Mouse (Mus musculus) CD8-positive naive resting alpha-beta T cell, adult 2 months (primary cell): ENCODE data around the gene Fut11.

Experiments used
- DNase-seq, 2 experiments: peaks; one replicate each; pipeline ENCODE4 v3.0.0; 2022; ENCODE audit warnings: low read depth in 2 of 2, low spot score in 2 of 2

Fut11 gene

DNA sequence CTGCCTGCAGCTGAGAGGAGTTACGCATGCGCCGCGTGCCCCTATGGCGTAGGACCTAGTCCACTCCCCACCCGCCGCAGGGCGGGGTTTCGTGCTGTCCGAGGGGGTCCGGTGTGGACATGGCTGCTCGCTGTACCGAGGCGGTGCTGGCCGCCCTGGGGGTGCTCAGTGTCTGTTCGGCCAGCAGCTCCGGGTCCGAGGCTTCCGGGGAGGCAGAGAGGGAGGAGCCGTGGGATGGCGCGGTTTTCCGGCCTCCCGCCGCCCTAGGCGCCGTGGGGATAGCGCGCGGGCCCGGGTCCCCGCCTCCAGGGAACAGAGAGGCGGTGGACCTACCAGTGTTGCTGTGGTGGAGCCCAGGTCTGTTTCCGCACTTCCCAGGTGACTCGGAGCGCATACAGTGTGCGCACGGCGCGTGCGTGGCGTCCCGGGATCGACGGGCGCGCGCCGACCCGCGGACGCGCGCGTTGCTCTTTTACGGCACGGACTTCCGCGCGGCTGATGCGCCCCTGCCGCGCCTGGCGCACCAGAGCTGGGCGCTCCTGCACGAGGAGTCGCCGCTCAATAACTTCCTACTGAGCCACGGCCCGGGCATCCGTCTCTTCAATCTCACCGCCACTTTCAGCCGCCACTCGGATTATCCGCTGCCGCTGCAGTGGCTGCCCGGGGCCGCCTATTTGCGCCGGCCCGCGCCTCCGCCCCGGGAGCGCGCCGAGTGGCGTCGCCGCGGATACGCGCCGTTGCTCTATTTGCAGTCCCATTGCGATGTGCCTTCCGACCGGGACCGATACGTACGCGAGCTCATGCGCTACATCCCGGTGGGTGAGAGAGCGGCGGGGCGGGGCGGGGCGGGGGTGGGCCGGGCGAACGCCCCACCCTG lies at the start of gene Fut11:
TSS of gene Fut11 (plus strand) at position 85 of the 877 bp plus-strand sequence.
- peak; percentile 79 to 80 for DNase-seq

- no peak for DNase-seq
These were observed 49.2 kb upstream of the Fut11 start for GRCm38 (mm10) chr14:20645547-20645946.

GRCm38 (mm10) chr14:20646381-20646780 lies 48.4 kb upstream of the Fut11 start:
- no peak for DNase-seq

- no peak for DNase-seq
These were observed 43.8 kb upstream of the Fut11 start for GRCm38 (mm10) chr14:20651000-20651399.

DNA sequence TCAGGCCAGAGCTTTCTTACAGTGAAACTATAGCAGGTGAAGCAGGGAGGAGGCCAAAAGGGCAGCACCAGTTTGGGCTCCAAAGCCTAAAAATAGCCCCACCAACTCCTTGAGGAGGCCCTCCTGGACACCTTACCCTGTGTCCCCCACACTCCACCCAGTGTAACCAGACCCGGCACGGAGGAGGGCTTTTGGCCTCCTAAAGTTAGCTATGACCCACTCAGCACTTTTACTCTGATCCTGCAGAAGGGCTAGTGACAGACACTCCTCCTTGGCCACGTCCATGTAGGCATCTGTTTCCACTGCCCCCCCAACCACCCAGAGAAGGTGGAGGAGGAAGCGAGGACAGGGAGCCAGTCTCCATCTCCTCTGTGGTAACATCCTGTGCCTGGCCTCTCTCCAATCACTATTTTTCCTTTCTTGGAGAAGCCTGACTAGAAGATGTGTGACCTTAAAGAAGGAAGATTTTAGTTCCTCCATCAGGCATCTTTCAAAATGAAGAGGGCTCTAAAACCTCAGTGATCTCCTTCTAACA lies 43.0 kb upstream of the Fut11 start:
- no peak for DNase-seq

GRCm38 (mm10) chr14:20654690-20655421 lies 39.9 kb upstream of the Fut11 start:
- no peak for DNase-seq

DNA sequence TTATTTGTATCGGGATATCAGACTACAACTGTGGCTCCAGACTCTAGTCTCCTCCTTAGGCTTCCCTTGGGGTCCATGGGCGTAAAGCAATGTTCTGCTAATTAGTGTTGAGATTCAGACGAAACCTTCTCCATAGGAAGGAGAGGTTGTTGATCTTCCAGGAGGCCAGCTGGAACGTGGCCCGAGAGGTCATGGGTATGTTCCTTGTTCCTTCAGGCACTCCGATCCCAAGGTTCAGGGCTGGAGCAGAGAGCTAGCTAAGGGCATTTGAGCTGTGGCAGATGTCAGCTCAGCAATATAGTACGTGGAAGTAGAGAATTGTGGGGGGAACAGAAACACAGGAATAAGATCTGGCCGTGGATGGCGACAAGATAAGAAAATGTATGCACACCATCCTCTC lies 39.0 kb upstream of the Fut11 start:
- DNase-seq, result no peak

DNA sequence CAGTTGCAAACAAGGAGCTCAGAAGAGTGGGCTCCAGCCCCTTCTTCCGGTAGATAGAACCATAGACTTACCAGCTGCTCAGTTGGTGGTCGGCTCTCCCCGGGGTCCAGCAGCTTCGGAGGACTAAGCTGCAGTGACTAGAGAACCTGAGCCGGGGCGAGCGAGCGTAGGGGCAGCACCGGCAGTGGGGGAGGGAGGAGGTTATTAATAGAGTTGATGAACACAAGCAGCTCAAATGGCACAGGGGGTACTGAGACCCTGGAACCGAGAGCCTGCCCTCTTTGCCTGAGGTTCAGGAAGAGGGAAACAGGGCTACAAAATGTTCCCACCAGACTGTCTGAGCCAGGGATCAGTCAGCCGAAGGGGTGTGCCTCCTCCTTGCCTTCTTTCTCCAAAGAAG lies 38.4 kb upstream of the Fut11 start, which contains the start of gene Myoz1:
TSS of gene Myoz1 (minus strand) at position 180 of the 400 bp plus-strand sequence.
- DNase-seq, result no peak

DNA sequence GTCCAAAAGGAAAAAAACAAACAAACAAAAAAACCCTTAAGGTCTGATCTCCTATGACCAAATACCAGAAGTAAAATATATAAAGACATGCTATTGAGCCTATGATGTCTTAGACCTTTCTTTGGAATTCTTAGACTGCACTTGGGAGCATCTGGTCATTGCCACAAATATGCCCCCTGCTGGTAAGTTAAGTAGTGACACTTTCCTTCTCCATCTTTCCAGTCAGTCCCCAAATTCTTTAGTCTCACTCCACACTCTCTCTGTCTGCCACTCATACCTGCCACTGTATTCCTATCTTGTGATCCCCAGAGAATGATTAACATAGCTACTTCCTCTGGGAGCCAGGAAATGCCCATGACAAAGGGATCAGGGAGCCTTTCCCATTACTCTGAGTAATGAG lies 36.4 kb upstream of the Fut11 start:
- peak in 1 of 2 experiments; percentile 27 for DNase-seq

- DNase-seq, result no peak
These were observed 35.9 kb upstream of the Fut11 start for GRCm38 (mm10) chr14:20658902-20659301.

- DNase-seq, result no peak
These were observed 35.1 kb upstream of the Fut11 start for GRCm38 (mm10) chr14:20659687-20660086.

DNA sequence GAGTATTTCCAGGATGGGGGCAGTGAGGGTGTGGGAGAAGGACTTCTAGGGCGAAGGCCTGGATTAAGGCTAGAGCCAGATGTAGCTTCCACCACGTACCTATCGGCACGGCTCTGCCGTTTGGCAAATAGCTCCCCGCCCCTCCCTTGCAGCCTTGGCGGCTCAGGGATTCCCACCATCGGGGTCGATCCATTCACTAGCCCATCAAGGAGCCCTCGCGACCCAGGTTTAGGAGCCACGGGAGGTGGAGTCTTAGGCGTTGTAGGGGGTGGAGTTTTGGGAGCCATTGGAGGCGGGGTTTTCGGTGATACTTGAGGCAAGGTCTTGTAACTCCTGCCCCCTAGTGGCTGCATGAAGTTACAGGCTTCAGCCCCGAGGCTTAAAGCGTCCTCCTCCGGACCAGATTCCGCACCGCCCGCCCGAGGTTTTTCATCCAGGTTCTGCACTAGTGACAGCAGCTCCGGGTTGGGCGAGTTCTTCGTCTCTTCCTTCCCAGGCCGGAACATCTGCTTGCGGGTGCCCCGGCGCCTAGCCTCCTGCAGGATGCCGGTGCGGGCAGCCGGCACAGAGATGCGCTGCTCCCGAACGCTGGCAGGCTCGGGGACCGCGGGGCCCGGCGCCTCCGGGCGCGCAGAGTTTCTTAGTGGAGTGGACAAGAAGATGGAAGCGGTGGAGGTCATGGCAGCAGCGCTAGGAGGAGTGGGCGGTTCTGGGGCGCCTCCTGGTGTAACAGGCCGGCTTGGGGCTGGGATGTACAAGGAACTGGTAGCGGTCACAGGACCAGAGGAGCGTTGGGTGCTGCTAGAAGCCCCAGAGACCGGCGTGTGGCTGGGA lies 33.7 kb upstream of the Fut11 start:
- peak; percentile 86 to 91 for DNase-seq

DNA sequence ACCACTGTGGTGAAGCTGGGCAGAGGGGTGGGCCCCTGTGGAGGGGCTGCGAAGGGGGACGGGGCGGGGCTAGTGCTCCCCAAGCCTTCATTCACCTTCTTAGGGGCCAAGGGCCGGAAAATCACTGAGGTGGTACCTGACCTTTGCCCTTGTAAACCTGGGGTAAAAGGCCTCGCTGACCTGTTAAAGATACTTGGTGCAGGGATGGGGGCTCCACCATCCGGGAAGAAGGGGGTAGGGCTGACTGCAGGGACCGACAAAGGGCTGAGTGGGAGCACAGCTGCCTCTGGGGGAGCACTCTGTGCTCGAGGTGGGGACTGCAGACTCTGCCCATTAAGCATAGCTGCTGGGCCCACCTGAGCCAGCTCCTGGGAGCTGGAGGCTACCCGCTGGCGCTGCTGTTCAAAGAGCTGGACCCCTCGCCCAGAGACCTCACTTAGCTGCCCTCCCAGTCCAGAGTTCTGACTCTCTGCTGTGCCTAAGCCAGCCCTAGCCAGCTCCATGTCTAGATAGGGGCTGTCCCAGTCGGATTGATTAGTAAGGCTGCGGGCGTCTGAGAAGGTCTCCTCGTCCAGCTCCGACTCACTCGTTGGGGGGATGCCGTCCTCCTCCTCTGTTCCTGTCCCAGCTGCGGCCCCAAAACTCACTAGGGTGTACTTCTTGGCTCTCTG lies 33.0 kb upstream of the Fut11 start:
- DNase-seq, result no peak

- no peak for DNase-seq
These were observed 32.0 kb upstream of the Fut11 start for GRCm38 (mm10) chr14:20662740-20663139.

- DNase-seq, result no peak
These were observed 31.2 kb upstream of the Fut11 start for GRCm38 (mm10) chr14:20663601-20664000.

GRCm38 (mm10) chr14:20664436-20664835 lies 30.3 kb upstream of the Fut11 start:
- no peak for DNase-seq

GRCm38 (mm10) chr14:20667469-20667868 lies 27.3 kb upstream of the Fut11 start:
- DNase-seq, result no peak

DNA sequence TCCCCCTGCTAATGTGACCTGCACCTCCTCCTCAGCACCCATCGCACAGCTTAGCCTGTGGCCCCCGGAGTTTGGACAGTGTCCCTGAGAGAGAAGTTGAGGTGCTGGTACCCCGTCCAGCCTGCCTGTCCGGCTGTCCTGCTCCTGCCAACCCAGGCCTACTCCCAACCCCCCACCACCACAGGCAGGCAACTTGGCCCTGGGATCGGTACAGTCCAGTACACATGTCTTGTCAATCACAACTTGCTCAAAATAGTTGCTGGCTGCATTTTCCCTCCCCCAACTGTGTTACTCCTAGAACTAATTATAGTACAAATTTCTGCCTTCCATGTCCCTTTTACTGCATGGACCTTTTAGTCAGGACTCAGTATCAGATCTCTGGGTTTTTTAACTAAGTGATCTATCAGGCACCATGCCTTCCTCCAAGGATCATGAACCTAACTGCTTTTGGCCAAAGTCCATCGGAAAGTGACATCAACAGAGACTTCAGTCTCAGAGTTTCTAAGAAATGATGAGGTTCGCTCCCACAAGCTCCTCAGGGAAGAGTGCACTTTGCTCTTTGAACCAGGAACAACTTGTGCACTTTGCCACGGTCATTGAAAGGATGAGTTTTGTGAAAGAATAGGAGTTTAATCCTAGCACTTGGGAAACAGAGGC lies 26.5 kb upstream of the Fut11 start, which contains the start of gene Synpo2l:
TSS of gene Synpo2l (minus strand) at position 201 of the 657 bp plus-strand sequence.
- DNase-seq, result no peak

DNA sequence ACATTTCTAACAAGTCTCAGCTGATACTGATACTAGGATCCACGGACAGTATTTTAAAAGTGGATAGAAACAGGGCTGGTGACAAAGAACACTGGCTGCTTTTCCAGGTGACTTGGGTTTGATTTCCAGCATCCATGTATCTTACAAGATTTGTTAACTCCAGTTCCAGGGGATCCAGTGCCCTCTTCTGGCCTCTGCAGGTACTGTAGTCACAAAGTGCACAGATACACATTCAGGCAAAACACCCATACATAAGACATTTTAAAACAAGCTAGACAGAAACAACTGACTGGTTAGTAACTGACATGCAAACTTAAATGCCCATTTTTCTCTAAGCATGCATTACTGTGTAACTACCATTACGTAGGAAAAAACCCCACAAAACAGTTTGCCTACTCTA lies 21.8 kb upstream of the Fut11 start:
- peak; percentile 26 to 56 for DNase-seq

GRCm38 (mm10) chr14:20673735-20674063 lies 21.1 kb upstream of the Fut11 start:
- DNase-seq, result peak in 1 of 2 experiments; percentile 16
